Mouse (Mus musculus): ENCODE data around the gene Wdr63.

GRCm38 (mm10) chr3:146027116-146027515, 80.8 kb downstream of the Wdr63 start:
- no peak for TF ChIP-seq CTCF (IDR thresholded peaks at IDR 0.05)
- TF ChIP-seq EP300 (IDR thresholded peaks at IDR 0.05; ENCODE audit: insufficient read depth, low read depth, low read length): no peak
- TF ChIP-seq POLR2A (IDR thresholded peaks at IDR 0.05; ENCODE audit: insufficient read depth, low read depth, low read length): no peak

Data from heart, adult 2 months (tissue).